Mouse (Mus musculus) heart, postnatal 0 days (tissue): ENCODE results near the gene Mgat2.

Experiments used
- CTCF ChIP-seq: IDR thresholded peaks from 2 replicates; pipeline ENCODE4 v1.5.1; 2016; ENCODE audit warnings: antibody characterized with exemption, control low read depth, low read depth
- EP300 ChIP-seq: IDR thresholded peaks from 2 replicates; pipeline ENCODE4 v1.6.1; 2016; ENCODE audit warnings: antibody characterized with exemption, low read depth

DNA sequence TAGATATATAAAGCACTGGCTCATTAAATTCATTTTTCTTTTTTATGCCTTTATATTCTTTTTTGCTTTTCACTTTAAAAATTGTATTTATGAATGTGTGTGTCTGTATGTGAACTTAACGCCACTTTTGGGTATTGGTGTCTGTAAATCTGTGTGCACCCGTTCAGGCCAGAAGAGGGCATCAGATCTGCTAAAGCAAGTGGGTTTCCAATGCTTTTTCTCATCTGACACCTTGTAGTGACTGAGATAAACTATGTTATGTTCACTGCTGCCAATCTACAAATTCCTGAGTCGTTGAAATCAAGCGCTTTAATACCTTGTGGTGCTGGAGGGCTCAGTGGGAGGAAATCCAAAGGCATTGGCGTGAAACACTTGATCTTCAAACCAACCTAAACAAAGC is 27.1 kb downstream of the Mgat2 start:
- peak; percentile 54 for TF ChIP-seq CTCF
- TF ChIP-seq EP300: no peak
